Mouse (Mus musculus) CH12.LX (cell line): ENCODE data around the gene Mta2.

Experiments
- BHLHE40 ChIP-seq: IDR thresholded peaks from 2 replicates; pipeline ENCODE4 v1.6.1; 2011; ENCODE audit warnings: mild to moderate bottlenecking, low read depth, low read length, improper control_type of control experiment
- CHD1 ChIP-seq: IDR thresholded peaks from 2 replicates; pipeline ENCODE4 v1.6.1; 2012; ENCODE audit warnings: low read depth, low read length, improper control_type of control experiment, inconsistent platforms
- CTCF ChIP-seq, 2 experiments: IDR thresholded peaks in 1 of 2; conservative IDR thresholded peaks in 1 of 2; 2 replicates each; pipeline ENCODE4 v1.5.1; 2011 to 2012; ENCODE audit warnings: low read depth in 2 of 2, low read length in 2 of 2, improper control_type of control experiment in 1 of 2, inconsistent platforms in 1 of 2, mild to moderate bottlenecking in 1 of 2, moderate library complexity in 1 of 2
- E2F4 ChIP-seq: IDR thresholded peaks from 2 replicates; pipeline ENCODE4 v1.6.1; 2011; ENCODE audit warnings: low read depth, low read length, improper control_type of control experiment; ENCODE audit not compliant: insufficient replicate concordance
- EP300 ChIP-seq: IDR thresholded peaks from 2 replicates; pipeline ENCODE4 v1.6.1; 2011; ENCODE audit warnings: low read length, improper control_type of control experiment
- MEF2A ChIP-seq: IDR thresholded peaks from 2 replicates; pipeline ENCODE4 v1.6.1; 2014; ENCODE audit warnings: low read depth, mild to moderate bottlenecking, inconsistent platforms, low read length, improper control_type of control experiment, borderline replicate concordance
- NRF1 ChIP-seq: IDR thresholded peaks from 2 replicates; pipeline ENCODE4 v1.6.1; 2014; ENCODE audit warnings: low read depth, mild to moderate bottlenecking, inconsistent platforms, low read length, improper control_type of control experiment, moderate library complexity
- POLR2A ChIP-seq: IDR thresholded peaks from 2 replicates; pipeline ENCODE4 v1.6.1; 2011; ENCODE audit warnings: low read depth, mild to moderate bottlenecking, improper control_type of control experiment, low read length
- POLR2AphosphoS2 ChIP-seq: IDR thresholded peaks from 2 replicates; pipeline ENCODE4 v1.6.1; 2011; ENCODE audit warnings: low read depth, low read length, improper control_type of control experiment
- SIN3A ChIP-seq: IDR thresholded peaks from 2 replicates; pipeline ENCODE4 v1.6.1; 2012; ENCODE audit warnings: low read length, improper control_type of control experiment, inconsistent platforms
- ZKSCAN1 ChIP-seq: IDR thresholded peaks from 2 replicates; pipeline ENCODE4 v1.6.1; 2012; ENCODE audit warnings: low read depth, inconsistent platforms, low read length, improper control_type of control experiment, borderline replicate concordance

- TF ChIP-seq CTCF (conservative IDR thresholded peaks at IDR 0.05 in 1 of 2, IDR thresholded peaks at IDR 0.05 in 1 of 2; ENCODE audit: low read depth in 2 of 2, low read length in 2 of 2), result no peak
- 0 out of 2 replicates have a peak, but pooled peaks have one; percentile 7 for TF ChIP-seq POLR2A
- TF ChIP-seq POLR2AphosphoS2, result peak; percentile 6; the same call in 1 of the 2 replicates
- TF ChIP-seq EP300, result no peak
- TF ChIP-seq ZKSCAN1, result no peak
- no peak for TF ChIP-seq NRF1
- no peak for TF ChIP-seq MEF2A
- TF ChIP-seq SIN3A, result no peak
- TF ChIP-seq BHLHE40, result no peak
- no peak for TF ChIP-seq CHD1
- no peak for TF ChIP-seq E2F4
Observed at GRCm38 (mm10) chr19:8981450-8982168, 39.9 kb downstream of the Mta2 start.
